Mouse (Mus musculus) E14TG2a.4 (cell line): ENCODE data around the gene Btnl10.

Experiments
- CTCF ChIP-seq: conservative IDR thresholded peaks from 2 replicates; pipeline ENCODE4 v1.5.1; 2014; ENCODE audit warnings: low read length
- NANOG ChIP-seq: IDR thresholded peaks from 2 replicates; pipeline ENCODE4 v1.6.1; 2014; ENCODE audit warnings: borderline replicate concordance, low read length, mixed read lengths

DNA sequence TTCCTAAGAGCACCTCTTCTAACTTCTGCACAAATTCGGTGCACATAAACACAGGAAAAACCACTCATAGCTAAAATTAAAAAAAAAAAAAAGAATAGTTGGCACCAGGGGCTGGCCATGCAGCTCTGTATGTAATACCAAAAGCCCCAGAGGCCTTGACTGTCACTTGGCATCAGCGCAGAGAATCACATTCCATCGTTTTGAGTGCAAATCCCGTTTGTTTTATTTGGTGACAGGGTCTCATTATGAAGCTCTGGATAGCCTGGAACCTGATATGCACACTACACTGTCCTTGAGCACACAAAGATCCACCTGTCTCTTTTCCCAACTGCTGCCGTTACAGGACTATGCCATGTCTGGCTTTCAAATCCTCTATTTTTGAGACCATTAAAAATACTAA lies 33.5 kb downstream of the Btnl10 start:
- TF ChIP-seq CTCF (no peak), NANOG (no peak)
